Mouse (Mus musculus) B cell, adult (primary cell): Measurements from ENCODE around the gene 1810009J06Rik. TPM values are rescaled to one million over a fixed set of nuclear protein-coding genes. Genes with fewer than 3 reads are reported as not detected.

ENCODE experiments used
- total RNA-seq: library from RNA; stranded (reverse); gene quantifications from 4 replicates; pipeline ENCODE4 v1.2.4, GENCODE M21; 2023; ENCODE audit not compliant: inconsistent age

1810009J06Rik gene
- not detected in 4 replicates for total RNA-seq

DNA sequence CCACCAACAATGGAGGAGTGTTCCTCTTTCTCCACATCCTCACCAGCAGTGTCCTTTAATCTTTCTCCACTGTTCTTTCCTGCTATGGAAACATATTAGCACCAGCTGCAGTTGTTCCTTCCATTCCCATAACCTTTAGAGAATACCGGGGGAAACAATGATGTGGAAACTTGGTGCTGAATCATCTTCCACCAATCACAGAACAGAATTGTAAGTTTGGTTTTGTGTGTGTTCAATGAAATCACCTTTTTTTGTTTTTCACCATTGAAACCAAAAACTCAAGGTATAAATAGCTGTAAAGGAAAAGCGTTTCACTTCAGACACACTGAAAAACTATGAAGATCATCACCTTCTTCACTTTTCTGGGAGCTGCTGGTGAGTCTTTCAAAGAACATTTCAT is at the start of gene 1810009J06Rik:
Gene 1810009J06Rik, plus strand, starts transcription at position 301 of the 400 bp plus-strand sequence.

GRCm38 (mm10) chr6:40940457-40940856 is 24.1 kb upstream of the 1810009J06Rik start, which contains the start of gene 1700074P13Rik:
TSS of gene 1700074P13Rik (minus strand) at chr6:40940557.

DNA sequence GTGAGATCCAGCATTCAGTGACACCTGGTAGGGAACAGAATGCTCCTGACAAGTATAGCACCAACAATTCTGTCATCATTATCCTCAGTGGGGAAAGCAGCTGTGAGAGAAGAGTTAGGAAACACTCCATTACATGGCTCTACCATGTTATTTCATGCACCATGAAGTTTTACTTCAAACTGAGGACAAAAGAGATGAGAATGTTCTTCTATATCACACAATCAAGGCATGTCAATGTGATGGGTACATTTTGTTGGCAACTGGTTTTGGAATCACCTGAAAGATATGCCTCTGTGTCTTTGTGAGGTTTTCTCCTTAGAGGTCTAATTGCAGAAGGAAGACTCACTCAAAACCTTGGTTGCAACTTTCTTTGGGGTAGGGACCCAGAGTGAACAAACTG is 12.8 kb upstream of the 1810009J06Rik start, which contains the start of gene Gm4744:
Gene Gm4744, minus strand, starts transcription at position 101 of the 400 bp plus-strand sequence.

GRCm38 (mm10) chr6:40999379-40999778 is 34.8 kb downstream of the 1810009J06Rik start, which contains the start of gene Gm2663:
TSS of gene Gm2663 (minus strand) at chr6:40999479.

Other genes starting within 250 kb of the 1810009J06Rik start
- not detected in 4 replicates for gene Moxd2, start 77.3 kb upstream of the 1810009J06Rik start, total RNA-seq
- not detected in 4 replicates for gene Prss58, start 64.4 kb upstream of the 1810009J06Rik start, total RNA-seq
- not detected in 4 replicates for gene 1700074P13Rik, start 24.2 kb upstream of the 1810009J06Rik start, total RNA-seq
- not detected in 4 replicates for gene Gm4744, start 12.9 kb upstream of the 1810009J06Rik start, total RNA-seq
- not detected in 4 replicates for gene Gm2663, start 34.7 kb downstream of the 1810009J06Rik start, total RNA-seq
- 0.61 to 1.1 TPM in 2 of 4 replicates, not detected in the others for gene 2210010C04Rik, start 70.8 kb downstream of the 1810009J06Rik start, total RNA-seq